Mouse (Mus musculus): ENCODE measurements around the gene Colgalt1. TPM values are rescaled to one million over a fixed set of nuclear protein-coding genes. Genes with fewer than 3 reads are reported as not detected.
A peak's percentile ranks its signal among the peaks of the same experiment; 100 is the strongest.

The Colgalt1 gene
- polyA plus RNA-seq (2015; fragmentation: Nextera tagmentation; extraction: Ambion mirVana) = 18.5 and 22.5 TPM in 2 replicates

DNA sequence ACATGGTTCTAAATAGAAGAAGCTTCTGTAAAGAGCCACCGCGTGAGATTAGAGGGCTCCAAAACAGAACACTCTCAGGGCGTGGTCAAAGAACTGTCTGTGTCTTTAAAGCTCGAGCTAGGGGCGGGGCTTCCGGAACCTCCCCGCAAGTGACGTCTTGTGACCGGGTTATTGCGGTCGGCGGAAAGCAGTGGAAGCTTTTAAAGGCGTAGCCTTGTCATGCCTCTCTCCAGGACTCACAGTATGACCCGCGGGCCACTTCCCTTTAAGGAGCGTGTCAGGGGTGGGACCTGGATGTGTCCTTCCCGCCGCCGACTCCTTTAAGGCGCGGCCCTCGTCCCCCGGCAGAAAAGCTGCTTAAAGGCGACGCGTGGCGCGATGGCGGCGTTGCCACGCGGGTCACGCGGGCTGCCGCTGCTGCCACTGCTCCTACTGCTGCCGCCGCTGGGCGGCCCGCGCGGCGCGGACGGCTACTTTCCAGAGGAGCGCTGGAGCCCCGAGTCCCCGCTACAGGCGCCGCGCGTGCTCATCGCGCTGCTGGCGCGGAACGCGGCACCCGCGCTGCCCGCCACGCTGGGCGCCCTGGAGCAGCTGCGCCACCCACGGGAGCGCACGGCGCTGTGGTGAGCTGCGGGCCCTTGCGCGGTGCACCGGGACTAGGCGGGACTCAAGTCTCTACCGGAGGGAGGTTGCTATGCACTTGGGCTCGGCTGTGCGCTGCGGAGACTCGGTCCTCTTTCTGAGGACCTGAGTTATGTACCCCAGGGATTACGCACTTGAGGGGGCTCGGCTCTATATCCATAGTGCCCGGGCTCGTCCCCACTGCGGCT lies at the start of gene Colgalt1:
Gene Colgalt1, plus strand, starts transcription at position 177 of the 830 bp plus-strand sequence.
- Histone ChIP-seq H3K36me3 (ENCODE audit: control insufficient read depth, insufficient read depth) (peaks cover 8% of the 10 kb centered on the region), H3K4me2 (ENCODE audit: low read depth, low read length) (peak within 1 kb of the TSS; percentile 98), H3K27ac (ENCODE audit: low read length) (peak within 1 kb of the TSS; percentile 77), H3K27me3 (ENCODE audit: control insufficient read depth, insufficient read depth, low read depth, low read length) (no peaks in the 10 kb centered on the region), H3K4me1 (ENCODE audit: control insufficient read depth, low read depth, low read length) (peaks cover 22% of the 10 kb centered on the region), H3K9me3 (replicated peaks; ENCODE audit: control insufficient read depth, low read length) (no peaks in the 10 kb centered on the region), H3K9ac (ENCODE audit: low read depth, low read length) (peak within 1 kb of the TSS; percentile 81), H3K4me3 (ENCODE audit: low read depth, low read length) (peak within 1 kb of the TSS; percentile 86)
- ATAC-seq (ENCODE audit: low read depth) = peak; percentile 99
- 0% methylated on average over 82 of the region's 82 CpGs for WGBS (ENCODE audit: insufficient replicate concordance)

DNA sequence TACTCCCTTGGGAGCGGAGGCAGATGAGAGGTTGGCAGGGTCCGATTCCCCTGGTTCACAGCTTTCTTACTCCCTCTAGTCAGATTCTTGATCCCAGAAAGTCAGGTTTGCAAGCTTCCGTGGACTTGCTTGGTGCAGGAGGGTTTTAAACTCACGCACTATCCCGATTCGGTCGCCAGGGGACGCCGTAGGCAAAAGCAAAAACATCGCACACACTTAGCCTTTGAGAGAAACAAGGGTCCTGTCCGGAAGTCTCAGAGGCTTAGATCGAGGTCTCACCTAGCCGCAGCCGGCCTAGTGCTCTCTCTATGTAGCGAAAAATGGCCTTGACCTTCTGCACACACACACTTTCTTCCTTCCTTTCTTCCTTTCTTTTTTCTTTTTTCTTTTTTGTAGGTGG lies 49.4 kb upstream of the Colgalt1 start:
- peaks cover 40% of the 10 kb centered on the region for H3K27me3 ChIP-seq (ENCODE audit: control insufficient read depth, insufficient read depth, low read depth, low read length)

DNA sequence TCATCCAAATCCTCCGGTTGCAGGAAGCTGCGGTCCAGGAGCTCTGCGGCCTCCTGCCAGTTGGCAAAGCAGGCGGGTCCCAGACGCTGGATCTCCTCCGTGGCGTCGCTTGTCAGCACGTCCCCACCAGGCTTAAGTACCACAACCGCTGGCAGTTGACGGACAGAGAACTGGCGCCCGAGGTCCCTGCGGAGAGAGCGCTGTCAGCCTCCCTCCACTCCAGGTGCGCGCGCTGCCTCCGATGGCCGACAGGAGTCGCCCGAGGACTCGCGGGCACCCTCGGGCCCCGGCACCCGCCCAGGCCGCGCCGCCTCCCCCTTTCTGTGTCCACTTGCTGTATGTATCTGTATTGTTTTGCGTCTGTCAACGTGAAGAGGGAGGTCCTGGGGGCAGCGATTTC lies 48.0 kb upstream of the Colgalt1 start:
- Histone ChIP-seq H3K27me3 (ENCODE audit: control insufficient read depth, insufficient read depth, low read depth, low read length) (peaks cover 34% of the 10 kb centered on the region), H3K9me3 (replicated peaks; ENCODE audit: control insufficient read depth, low read length) (no peaks in the 10 kb centered on the region), H3K4me3 (ENCODE audit: low read depth, low read length) (peak overlapping the region; percentile 28), H3K4me1 (ENCODE audit: control insufficient read depth, low read depth, low read length) (peaks cover 20% of the 10 kb centered on the region), H3K4me2 (ENCODE audit: low read depth, low read length) (peak overlapping the region; percentile 45), H3K27ac (ENCODE audit: low read length) (no peak overlapping the region), H3K9ac (ENCODE audit: low read depth, low read length) (no peak overlapping the region), H3K36me3 (ENCODE audit: control insufficient read depth, insufficient read depth) (no peaks in the 10 kb centered on the region)
- 0 out of 2 replicates have a peak, but pooled peaks have one; percentile 35 for ATAC-seq (ENCODE audit: low read depth)
- WGBS (ENCODE audit: insufficient replicate concordance) = 1% methylated on average over 33 of the region's 33 CpGs

More for the DNA sequence above, 49.4 kb upstream of the Colgalt1 start:
- H3K36me3 ChIP-seq (ENCODE audit: control insufficient read depth, insufficient read depth) = no peaks in the 10 kb centered on the region
- no peak overlapping the region for H3K4me3 ChIP-seq (ENCODE audit: low read depth, low read length)
- no peak overlapping the region for H3K27ac ChIP-seq (ENCODE audit: low read length)
- WGBS (ENCODE audit: insufficient replicate concordance) = 4% methylated on average over 15 of the region's 15 CpGs
- no peak for ATAC-seq (ENCODE audit: low read depth)
- H3K9me3 ChIP-seq (replicated peaks; ENCODE audit: control insufficient read depth, low read length) = no peaks in the 10 kb centered on the region
- peaks cover 20% of the 10 kb centered on the region for H3K4me1 ChIP-seq (ENCODE audit: control insufficient read depth, low read depth, low read length)
- no peak overlapping the region for H3K9ac ChIP-seq (ENCODE audit: low read depth, low read length)
- H3K4me2 ChIP-seq (ENCODE audit: low read depth, low read length) = no peak overlapping the region

DNA sequence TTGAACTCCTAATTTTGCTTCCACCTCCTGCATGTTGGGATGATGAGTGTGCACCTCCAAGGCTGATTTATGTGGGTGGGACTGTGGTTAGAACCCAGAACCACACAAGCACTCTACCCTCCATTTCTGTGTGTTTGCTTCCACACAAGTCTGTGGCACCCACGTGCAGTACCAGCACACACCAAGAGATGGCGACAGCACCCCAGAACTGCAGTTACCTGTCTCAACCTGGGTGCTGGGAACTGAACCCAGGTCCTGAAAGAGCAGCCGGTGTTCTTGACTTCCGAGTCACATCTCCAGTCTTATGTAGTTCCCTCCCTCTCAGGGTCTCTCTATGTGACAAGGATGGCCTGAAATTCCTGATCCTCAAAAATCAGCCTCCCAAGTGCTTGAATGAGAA lies 46.8 kb upstream of the Colgalt1 start:
- Histone ChIP-seq H3K27me3 (ENCODE audit: control insufficient read depth, insufficient read depth, low read depth, low read length) (peaks cover 27% of the 10 kb centered on the region), H3K9ac (ENCODE audit: low read depth, low read length) (no peak overlapping the region), H3K9me3 (replicated peaks; ENCODE audit: control insufficient read depth, low read length) (no peaks in the 10 kb centered on the region), H3K36me3 (ENCODE audit: control insufficient read depth, insufficient read depth) (no peaks in the 10 kb centered on the region), H3K4me3 (ENCODE audit: low read depth, low read length) (no peak overlapping the region), H3K4me1 (ENCODE audit: control insufficient read depth, low read depth, low read length) (peaks cover 12% of the 10 kb centered on the region), H3K27ac (ENCODE audit: low read length) (no peak overlapping the region), H3K4me2 (ENCODE audit: low read depth, low read length) (no peak overlapping the region)
- no peak for ATAC-seq (ENCODE audit: low read depth)
- WGBS (ENCODE audit: insufficient replicate concordance) = 68% methylated on average over 4 of the region's 4 CpGs

DNA sequence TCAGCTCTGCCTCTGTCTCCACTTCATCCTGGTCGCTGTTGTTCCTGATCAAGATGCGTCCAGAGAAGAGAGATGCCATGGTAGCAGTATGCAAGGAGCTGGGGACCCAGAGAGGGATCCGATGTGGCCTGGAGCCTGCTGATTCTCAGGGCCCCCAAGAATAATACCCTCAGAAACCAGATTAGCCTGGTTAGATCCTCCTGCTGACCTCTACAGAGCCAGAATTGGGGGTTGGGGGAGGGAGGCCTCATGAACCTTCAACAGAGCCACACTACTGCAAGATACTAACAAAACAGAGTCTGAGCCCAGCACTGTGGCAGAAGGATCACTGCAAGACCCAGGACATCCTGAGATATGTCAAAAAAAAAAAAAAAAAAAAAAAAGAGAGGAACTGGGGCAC lies 44.3 kb upstream of the Colgalt1 start, which contains the start of gene Nxnl1:
Gene Nxnl1, minus strand, starts transcription at position 101 of the 400 bp plus-strand sequence.
- Histone ChIP-seq H3K27me3 (ENCODE audit: control insufficient read depth, insufficient read depth, low read depth, low read length) (peaks cover 30% of the 10 kb centered on the region), H3K4me3 (ENCODE audit: low read depth, low read length) (no peak within 1 kb of the TSS), H3K9ac (ENCODE audit: low read depth, low read length) (no peak within 1 kb of the TSS), H3K4me1 (ENCODE audit: control insufficient read depth, low read depth, low read length) (peaks cover 19% of the 10 kb centered on the region), H3K27ac (ENCODE audit: low read length) (no peak within 1 kb of the TSS), H3K36me3 (ENCODE audit: control insufficient read depth, insufficient read depth) (no peaks in the 10 kb centered on the region), H3K9me3 (replicated peaks; ENCODE audit: control insufficient read depth, low read length) (no peaks in the 10 kb centered on the region), H3K4me2 (ENCODE audit: low read depth, low read length) (no peak within 1 kb of the TSS)
- 65% methylated on average over 3 of the region's 3 CpGs for WGBS (ENCODE audit: insufficient replicate concordance)
- ATAC-seq (ENCODE audit: low read depth) = no peak

DNA sequence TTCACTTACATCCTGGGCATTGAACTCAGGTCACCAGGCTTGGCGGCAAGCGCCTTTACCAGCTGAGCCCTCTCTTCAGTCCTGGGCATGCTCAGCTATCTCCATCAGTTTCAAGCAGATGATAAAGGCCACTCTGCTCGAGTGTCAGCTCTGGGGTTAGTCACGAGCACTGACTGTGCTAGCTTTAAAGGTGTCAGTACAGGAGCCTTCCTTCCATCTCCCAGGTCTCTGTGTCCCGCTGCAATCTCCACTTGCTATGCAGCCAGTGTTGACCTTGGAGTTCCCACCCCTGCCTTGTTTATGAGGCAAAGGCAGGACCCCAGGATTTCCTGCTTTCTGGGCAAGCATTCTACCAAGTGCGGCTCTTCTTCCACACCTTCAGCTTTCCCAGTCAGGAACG lies 43.2 kb upstream of the Colgalt1 start:
- 60% methylated on average over 7 of the region's 7 CpGs for WGBS (ENCODE audit: insufficient replicate concordance)
- Histone ChIP-seq H3K9me3 (replicated peaks; ENCODE audit: control insufficient read depth, low read length) (no peaks in the 10 kb centered on the region), H3K9ac (ENCODE audit: low read depth, low read length) (no peak overlapping the region), H3K4me2 (ENCODE audit: low read depth, low read length) (no peak overlapping the region), H3K27me3 (ENCODE audit: control insufficient read depth, insufficient read depth, low read depth, low read length) (peaks cover 20% of the 10 kb centered on the region), H3K36me3 (ENCODE audit: control insufficient read depth, insufficient read depth) (no peaks in the 10 kb centered on the region), H3K27ac (ENCODE audit: low read length) (no peak overlapping the region), H3K4me1 (ENCODE audit: control insufficient read depth, low read depth, low read length) (peaks cover 17% of the 10 kb centered on the region), H3K4me3 (ENCODE audit: low read depth, low read length) (no peak overlapping the region)
- ATAC-seq (ENCODE audit: low read depth) = no peak

DNA sequence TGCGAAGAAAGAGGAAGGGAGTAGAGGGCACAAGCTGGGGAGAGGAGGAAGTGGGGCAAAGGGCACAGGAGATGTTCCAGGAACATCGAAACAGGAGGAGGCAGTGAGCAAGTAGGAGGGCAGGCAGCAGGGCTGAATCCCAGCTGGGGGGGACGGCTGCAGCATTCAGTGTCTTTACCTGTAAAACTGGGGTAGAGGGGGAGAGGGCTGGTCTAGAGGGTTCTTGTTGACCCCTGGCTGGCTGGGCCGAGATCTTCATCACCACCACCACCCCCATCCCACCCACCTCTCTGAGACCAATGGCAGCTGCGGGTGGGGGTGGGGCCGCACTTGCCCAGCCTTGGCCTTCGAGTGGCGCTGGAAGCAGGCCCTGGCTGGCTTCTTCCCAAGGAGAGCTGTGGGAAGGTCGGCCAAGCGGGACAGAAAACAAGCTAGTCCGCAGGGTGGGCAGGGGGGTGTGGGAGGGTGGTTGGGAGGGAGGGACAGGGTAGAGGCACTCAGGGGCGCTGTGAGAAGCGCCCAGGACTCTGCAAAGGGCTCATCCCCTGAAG lies 42.3 kb upstream of the Colgalt1 start, which contains the start of gene Slc27a1:
Gene Slc27a1, plus strand, starts transcription at position 496 of the 551 bp plus-strand sequence.
- Histone ChIP-seq H3K9ac (ENCODE audit: low read depth, low read length) (peak within 1 kb of the TSS; percentile 42; the same call in 1 of the 2 replicates), H3K4me1 (ENCODE audit: control insufficient read depth, low read depth, low read length) (peaks cover 13% of the 10 kb centered on the region; the same call in 1 of the 2 replicates), H3K4me2 (ENCODE audit: low read depth, low read length) (peak within 1 kb of the TSS; percentile 70), H3K27me3 (ENCODE audit: control insufficient read depth, insufficient read depth, low read depth, low read length) (peaks cover 14% of the 10 kb centered on the region), H3K9me3 (replicated peaks; ENCODE audit: control insufficient read depth, low read length) (no peaks in the 10 kb centered on the region), H3K36me3 (ENCODE audit: control insufficient read depth, insufficient read depth) (no peaks in the 10 kb centered on the region), H3K27ac (ENCODE audit: low read length) (no peak within 1 kb of the TSS), H3K4me3 (ENCODE audit: low read depth, low read length) (peak within 1 kb of the TSS; percentile 58)
- no peak for ATAC-seq (ENCODE audit: low read depth)
- 27% methylated on average over 13 of the region's 13 CpGs for WGBS (ENCODE audit: insufficient replicate concordance)

DNA sequence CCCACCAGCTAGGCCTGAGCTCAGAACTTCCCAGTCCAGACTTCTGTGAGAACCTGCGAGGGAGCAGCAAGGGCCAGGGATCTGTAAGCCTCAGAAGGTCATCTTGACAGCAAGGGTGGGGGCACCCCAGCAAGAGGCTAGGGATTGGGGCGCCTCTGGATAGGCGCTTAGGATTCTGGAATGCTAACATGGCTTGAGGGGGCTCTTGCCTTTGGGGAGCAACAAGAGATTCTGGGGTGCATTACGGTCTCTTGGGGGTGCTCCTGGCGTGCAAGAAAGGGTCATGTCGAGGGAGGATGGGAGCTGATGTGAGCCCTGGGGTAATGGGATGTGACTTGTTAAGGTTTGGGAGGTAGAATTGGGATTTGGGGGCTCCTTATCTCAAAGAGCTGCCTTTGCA lies 41.9 kb upstream of the Colgalt1 start:
- Histone ChIP-seq H3K4me1 (ENCODE audit: control insufficient read depth, low read depth, low read length) (peaks cover 13% of the 10 kb centered on the region; the same call in 1 of the 2 replicates), H3K27ac (ENCODE audit: low read length) (no peak overlapping the region), H3K9me3 (replicated peaks; ENCODE audit: control insufficient read depth, low read length) (no peaks in the 10 kb centered on the region), H3K4me3 (ENCODE audit: low read depth, low read length) (peak overlapping the region; percentile 58), H3K4me2 (ENCODE audit: low read depth, low read length) (peak overlapping the region; percentile 70; the same call in 1 of the 2 replicates), H3K27me3 (ENCODE audit: control insufficient read depth, insufficient read depth, low read depth, low read length) (peaks cover 14% of the 10 kb centered on the region), H3K36me3 (ENCODE audit: control insufficient read depth, insufficient read depth) (no peaks in the 10 kb centered on the region), H3K9ac (ENCODE audit: low read depth, low read length) (no peak overlapping the region)
- ATAC-seq (ENCODE audit: low read depth) = no peak
- 46% methylated on average over 6 of the region's 6 CpGs for WGBS (ENCODE audit: insufficient replicate concordance)

Measured in liver, embryonic 16.5 days (tissue).